Mouse (Mus musculus): ENCODE results near the gene Piezo1.

DNA sequence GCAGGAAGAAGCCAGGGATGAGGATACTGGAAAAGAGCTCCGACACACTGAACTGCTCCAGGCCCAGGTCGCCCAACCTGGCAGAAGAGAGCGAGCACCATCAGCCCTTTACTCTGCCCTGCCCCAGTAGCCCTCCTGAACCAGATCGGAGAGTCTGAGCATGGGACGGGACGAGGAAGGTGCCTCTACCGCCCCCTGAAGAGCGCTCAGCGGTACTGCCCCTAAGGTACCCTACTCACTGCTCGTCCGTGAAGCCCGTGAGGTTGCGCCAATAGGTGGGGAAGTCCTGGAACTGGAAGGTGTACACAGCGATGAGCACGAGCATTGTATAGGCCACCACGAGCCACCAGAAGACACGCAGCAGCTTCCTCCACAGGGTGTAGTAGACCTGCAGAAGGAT, 53.2 kb downstream of the Piezo1 start:
- TF ChIP-seq FOSL1 (IDR thresholded peaks at IDR 0.05; ENCODE audit: insufficient read depth, low read length, poor library complexity, severe bottlenecking), result no peak
- TF ChIP-seq CTCF (IDR thresholded peaks at IDR 0.05; ENCODE audit: control insufficient read depth, insufficient read depth, insufficient read length), result no peak
- no peak for TF ChIP-seq MAX (IDR thresholded peaks at IDR 0.05)
- TF ChIP-seq USF1 (IDR thresholded peaks at IDR 0.05; ENCODE audit: low read depth), result no peak
- TF ChIP-seq MYOD1 (IDR thresholded peaks at IDR 0.05; ENCODE audit: control insufficient read depth, insufficient read length, low read depth), result no peak
- TF ChIP-seq MYOG (IDR thresholded peaks at IDR 0.05; ENCODE audit: control insufficient read depth, extremely low read depth, insufficient read length), result no peak
